Mouse (Mus musculus): ENCODE results near the gene Gm49395. TPM values are rescaled to one million over a fixed set of nuclear protein-coding genes. Genes with fewer than 3 reads are reported as not detected.

The Gm49395 gene
- polyA plus RNA-seq, 1 experiment from 2014 or later, result 2.8 TPM

DNA sequence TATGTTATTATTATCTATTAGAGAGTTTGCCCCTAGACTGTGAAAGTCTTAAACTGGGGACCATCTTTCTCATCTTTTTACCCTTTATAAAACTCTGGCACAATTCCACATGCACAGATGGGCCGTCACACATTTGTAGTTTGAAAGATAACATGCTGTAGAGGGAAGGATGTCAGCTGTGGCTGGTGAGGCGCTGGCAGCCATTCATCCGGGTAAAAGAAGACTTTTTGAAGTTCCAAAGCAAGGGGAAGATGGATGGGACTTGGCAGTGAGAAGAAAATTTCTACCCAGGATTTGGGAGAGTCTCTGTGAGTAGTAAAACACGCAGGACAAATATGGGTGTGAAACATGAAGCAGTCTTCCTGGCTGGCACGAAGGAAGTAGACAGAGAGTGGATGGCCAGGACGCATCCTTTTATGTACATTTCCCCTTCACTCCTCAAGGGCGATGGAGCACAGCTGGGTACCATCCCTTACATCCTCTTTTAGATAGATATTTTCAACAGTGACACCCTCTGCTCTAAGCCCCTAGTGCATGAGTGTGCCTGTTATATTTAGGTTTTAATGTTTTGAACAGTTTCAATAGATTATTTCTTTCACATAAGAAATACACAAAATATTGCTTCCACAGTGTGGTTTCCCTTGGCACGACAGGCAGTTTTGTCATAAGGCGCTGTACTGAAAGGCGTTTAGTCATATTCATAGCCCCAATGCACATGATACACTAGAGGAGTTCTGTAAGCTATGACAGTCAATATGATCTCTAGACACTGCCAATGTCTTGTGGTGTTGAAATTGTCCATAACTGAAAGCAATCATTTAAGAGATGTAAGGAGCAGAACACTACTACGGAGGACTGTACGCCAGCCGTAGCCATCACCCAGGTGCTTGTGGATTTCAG, 50.8 kb downstream of the Gm49395 start:
- ATAC-seq (ENCODE audit: low read depth), result no peak
- Histone ChIP-seq H3K27ac (ENCODE audit: low read length) (no peak overlapping the region), H3K36me3 (ENCODE audit: control insufficient read depth, insufficient read depth) (no peaks in the 10 kb centered on the region), H3K27me3 (ENCODE audit: control insufficient read depth, insufficient read depth, low read depth, low read length) (no peaks in the 10 kb centered on the region), H3K9ac (ENCODE audit: low read depth, low read length) (no peak overlapping the region), H3K4me2 (ENCODE audit: low read depth, low read length) (no peak overlapping the region), H3K4me1 (ENCODE audit: control insufficient read depth, low read depth, low read length) (no peaks in the 10 kb centered on the region), H3K9me3 (replicated peaks; ENCODE audit: control insufficient read depth, low read length) (no peaks in the 10 kb centered on the region), H3K4me3 (ENCODE audit: low read depth, low read length) (no peak overlapping the region)
- WGBS (ENCODE audit: insufficient replicate concordance), result 66% methylated on average over 13 of the region's 13 CpGs

DNA sequence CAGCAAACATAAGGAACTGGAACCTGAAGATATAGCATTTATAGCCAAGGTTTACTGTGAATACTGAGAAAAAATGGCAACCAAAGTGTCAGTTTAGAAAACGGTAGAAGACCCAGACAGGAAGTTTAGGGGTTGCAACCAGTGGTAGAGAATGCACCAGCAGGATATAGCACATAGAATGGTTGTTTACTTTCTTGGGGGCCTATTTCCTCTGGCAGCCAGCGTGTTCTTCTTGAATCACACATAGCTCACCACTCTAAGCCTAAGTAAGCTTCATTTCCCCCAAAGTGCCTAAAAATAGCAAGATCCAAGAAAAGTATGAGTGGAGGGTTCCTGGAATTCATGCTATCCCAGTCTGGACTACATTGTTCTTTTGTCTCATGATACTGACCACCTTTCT, 59.1 kb downstream of the Gm49395 start:
- Histone ChIP-seq H3K4me1 (ENCODE audit: control insufficient read depth, low read depth, low read length) (no peaks in the 10 kb centered on the region), H3K9me3 (replicated peaks; ENCODE audit: control insufficient read depth, low read length) (no peaks in the 10 kb centered on the region), H3K4me3 (ENCODE audit: low read depth, low read length) (no peak overlapping the region), H3K27ac (ENCODE audit: low read length) (no peak overlapping the region), H3K4me2 (ENCODE audit: low read depth, low read length) (no peak overlapping the region), H3K27me3 (ENCODE audit: control insufficient read depth, insufficient read depth, low read depth, low read length) (no peaks in the 10 kb centered on the region), H3K9ac (ENCODE audit: low read depth, low read length) (no peak overlapping the region), H3K36me3 (ENCODE audit: control insufficient read depth, insufficient read depth) (no peaks in the 10 kb centered on the region)
- WGBS (ENCODE audit: insufficient replicate concordance), result 14% methylated on average over 2 of the region's 2 CpGs
- ATAC-seq (ENCODE audit: low read depth), result no peak

DNA sequence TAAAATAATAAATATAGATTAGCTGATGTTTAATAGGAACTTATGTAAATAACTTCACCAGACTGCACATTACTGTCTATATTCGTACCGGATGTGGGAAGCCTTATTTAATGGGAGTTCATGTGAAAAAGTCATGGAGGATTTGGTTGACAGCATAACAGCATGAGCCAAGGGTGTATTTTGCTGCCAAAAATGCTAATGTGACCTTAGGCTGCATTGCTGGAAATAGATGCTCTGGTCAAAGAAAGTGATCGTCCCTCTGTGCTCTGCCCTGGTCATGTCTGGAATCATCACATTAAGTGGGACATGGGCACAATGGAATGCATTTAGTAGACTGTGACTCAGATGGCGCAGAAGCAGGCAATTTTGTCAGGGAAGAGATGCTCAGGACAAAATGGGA, 64.4 kb downstream of the Gm49395 start:
- H3K4me3 ChIP-seq (ENCODE audit: low read depth, low read length), result no peak overlapping the region
- no peak overlapping the region for H3K4me2 ChIP-seq (ENCODE audit: low read depth, low read length)
- no peaks in the 10 kb centered on the region for H3K9me3 ChIP-seq (replicated peaks; ENCODE audit: control insufficient read depth, low read length)
- 69% methylated on average over 4 of the region's 4 CpGs for WGBS (ENCODE audit: insufficient replicate concordance)
- H3K9ac ChIP-seq (ENCODE audit: low read depth, low read length), result no peak overlapping the region
- no peak overlapping the region for H3K27ac ChIP-seq (ENCODE audit: low read length)
- H3K4me1 ChIP-seq (ENCODE audit: control insufficient read depth, low read depth, low read length), result no peaks in the 10 kb centered on the region
- H3K27me3 ChIP-seq (ENCODE audit: control insufficient read depth, insufficient read depth, low read depth, low read length), result no peaks in the 10 kb centered on the region
- no peak for ATAC-seq (ENCODE audit: low read depth)
- no peaks in the 10 kb centered on the region for H3K36me3 ChIP-seq (ENCODE audit: control insufficient read depth, insufficient read depth)

DNA sequence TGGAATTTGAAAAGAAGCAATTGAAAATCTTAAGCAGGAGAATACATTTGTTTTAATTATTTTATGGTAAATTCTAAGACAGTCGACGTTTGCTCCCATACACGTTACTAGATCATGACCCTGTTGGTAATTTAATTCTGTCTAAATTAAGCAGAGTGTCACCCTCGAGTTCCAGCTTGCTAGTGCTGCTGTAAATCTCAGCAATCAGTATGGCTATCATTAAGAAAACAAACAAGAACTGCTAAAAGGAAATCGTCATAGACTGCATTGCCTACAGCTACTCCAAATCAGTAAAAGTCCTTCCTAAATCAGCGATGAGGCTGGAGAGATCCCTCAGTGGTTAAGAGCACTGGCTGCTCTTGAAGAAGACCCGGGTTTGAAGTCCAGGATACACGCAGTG, 66.3 kb downstream of the Gm49395 start:
- Histone ChIP-seq H3K27me3 (ENCODE audit: control insufficient read depth, insufficient read depth, low read depth, low read length) (no peaks in the 10 kb centered on the region), H3K27ac (ENCODE audit: low read length) (no peak overlapping the region), H3K4me3 (ENCODE audit: low read depth, low read length) (no peak overlapping the region), H3K4me2 (ENCODE audit: low read depth, low read length) (no peak overlapping the region), H3K36me3 (ENCODE audit: control insufficient read depth, insufficient read depth) (no peaks in the 10 kb centered on the region), H3K9me3 (replicated peaks; ENCODE audit: control insufficient read depth, low read length) (no peaks in the 10 kb centered on the region), H3K9ac (ENCODE audit: low read depth, low read length) (no peak overlapping the region), H3K4me1 (ENCODE audit: control insufficient read depth, low read depth, low read length) (no peaks in the 10 kb centered on the region)
- ATAC-seq (ENCODE audit: low read depth), result no peak
- 35% methylated on average over 8 of the region's 8 CpGs for WGBS (ENCODE audit: insufficient replicate concordance)

DNA sequence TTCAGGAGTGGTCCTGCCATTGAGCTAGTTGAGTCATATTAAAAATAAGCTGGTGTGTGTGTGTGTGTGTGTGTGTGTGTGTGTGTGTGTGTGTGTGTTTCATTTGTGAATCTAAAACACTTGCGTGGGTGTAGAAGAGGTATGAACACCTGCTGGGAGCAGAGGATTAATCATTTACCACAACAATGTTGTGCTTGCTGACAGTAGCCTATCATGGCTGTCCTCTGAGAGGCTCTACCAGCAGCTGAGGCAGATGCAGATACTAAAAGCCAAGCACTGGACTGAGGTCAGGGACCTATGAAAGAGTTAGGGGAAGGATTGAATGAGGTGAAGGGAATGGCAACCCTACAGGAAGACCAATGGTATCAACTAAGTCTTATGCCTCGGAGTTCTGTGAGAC, 68.6 kb downstream of the Gm49395 start:
- no peak overlapping the region for H3K4me3 ChIP-seq (ENCODE audit: low read depth, low read length)
- H3K27ac ChIP-seq (ENCODE audit: low read length), result no peak overlapping the region
- WGBS (ENCODE audit: insufficient replicate concordance), result 63% methylated on average over 2 of the region's 2 CpGs
- H3K27me3 ChIP-seq (ENCODE audit: control insufficient read depth, insufficient read depth, low read depth, low read length), result no peaks in the 10 kb centered on the region
- H3K4me2 ChIP-seq (ENCODE audit: low read depth, low read length), result no peak overlapping the region
- no peak overlapping the region for H3K9ac ChIP-seq (ENCODE audit: low read depth, low read length)
- H3K4me1 ChIP-seq (ENCODE audit: control insufficient read depth, low read depth, low read length), result no peaks in the 10 kb centered on the region
- no peaks in the 10 kb centered on the region for H3K9me3 ChIP-seq (replicated peaks; ENCODE audit: control insufficient read depth, low read length)
- ATAC-seq (ENCODE audit: low read depth), result peak; percentile 71
- H3K36me3 ChIP-seq (ENCODE audit: control insufficient read depth, insufficient read depth), result no peaks in the 10 kb centered on the region

DNA sequence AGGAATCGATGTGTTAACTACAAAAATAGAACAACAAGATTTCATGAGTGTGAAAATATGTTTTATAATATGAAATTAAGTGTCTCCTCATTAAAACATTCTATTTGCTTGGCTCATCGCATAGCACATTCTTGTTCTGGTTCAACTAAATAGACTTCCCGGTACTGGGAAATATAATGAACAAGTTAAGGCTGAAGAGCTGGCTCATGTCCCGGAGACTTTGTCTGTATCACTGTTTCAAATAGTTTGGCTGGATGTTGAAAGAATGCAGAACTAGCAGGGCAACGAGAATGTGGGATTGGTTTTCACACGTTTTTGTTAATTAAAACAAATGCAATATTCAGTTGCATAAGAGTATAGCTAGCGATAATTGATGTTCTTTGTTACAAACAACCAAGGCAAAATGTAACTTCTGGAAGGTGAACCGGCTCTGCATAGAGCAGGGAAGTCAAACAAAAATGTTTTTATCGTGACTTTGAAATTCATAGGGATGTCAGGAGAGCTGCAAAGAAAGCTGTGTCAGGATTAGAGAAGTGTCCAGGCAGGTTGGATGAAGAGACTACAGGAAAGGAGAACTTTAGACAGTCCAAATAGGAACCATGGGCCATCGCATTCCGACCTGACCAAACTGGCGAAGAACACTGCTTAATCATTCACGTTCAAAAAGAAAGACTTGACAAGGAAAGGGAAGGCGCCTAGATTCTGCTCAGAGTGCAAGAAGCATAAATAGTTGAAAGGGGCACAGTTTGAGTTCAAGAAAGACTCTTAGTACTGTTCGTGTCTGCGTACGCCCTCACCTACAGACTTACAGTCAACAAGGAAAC, 70.3 kb downstream of the Gm49395 start:
- Histone ChIP-seq H3K9me3 (replicated peaks; ENCODE audit: control insufficient read depth, low read length) (no peaks in the 10 kb centered on the region), H3K9ac (ENCODE audit: low read depth, low read length) (no peak overlapping the region), H3K4me2 (ENCODE audit: low read depth, low read length) (no peak overlapping the region), H3K4me1 (ENCODE audit: control insufficient read depth, low read depth, low read length) (no peaks in the 10 kb centered on the region), H3K27ac (ENCODE audit: low read length) (no peak overlapping the region), H3K4me3 (ENCODE audit: low read depth, low read length) (no peak overlapping the region), H3K27me3 (ENCODE audit: control insufficient read depth, insufficient read depth, low read depth, low read length) (no peaks in the 10 kb centered on the region), H3K36me3 (ENCODE audit: control insufficient read depth, insufficient read depth) (no peaks in the 10 kb centered on the region)
- WGBS (ENCODE audit: insufficient replicate concordance), result 65% methylated on average over 17 of the region's 17 CpGs
- no peak for ATAC-seq (ENCODE audit: low read depth)

DNA sequence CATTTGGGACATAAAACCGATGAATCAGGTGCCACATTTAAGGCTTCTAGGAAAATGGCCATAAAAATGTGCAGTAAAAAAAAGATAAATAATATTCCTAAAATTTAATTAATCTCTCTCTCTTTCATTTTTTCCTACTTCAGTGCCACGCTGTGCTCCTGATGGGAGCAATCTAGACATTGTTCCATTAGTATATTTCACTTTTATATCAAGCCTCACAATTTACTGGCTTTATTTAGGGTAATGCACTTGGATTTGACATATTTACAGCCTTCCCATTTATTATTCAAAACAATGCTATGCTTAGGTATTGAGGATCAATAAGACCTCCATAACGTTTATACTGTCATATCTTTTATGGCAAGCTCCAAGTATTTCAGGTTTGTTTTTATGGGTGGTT, 76.3 kb downstream of the Gm49395 start:
- 59% methylated on average over 3 of the region's 3 CpGs for WGBS (ENCODE audit: insufficient replicate concordance)
- H3K4me2 ChIP-seq (ENCODE audit: low read depth, low read length), result no peak overlapping the region
- no peaks in the 10 kb centered on the region for H3K27me3 ChIP-seq (ENCODE audit: control insufficient read depth, insufficient read depth, low read depth, low read length)
- H3K9me3 ChIP-seq (replicated peaks; ENCODE audit: control insufficient read depth, low read length), result no peaks in the 10 kb centered on the region
- H3K4me1 ChIP-seq (ENCODE audit: control insufficient read depth, low read depth, low read length), result no peaks in the 10 kb centered on the region
- no peak overlapping the region for H3K27ac ChIP-seq (ENCODE audit: low read length)
- no peak for ATAC-seq (ENCODE audit: low read depth)
- H3K36me3 ChIP-seq (ENCODE audit: control insufficient read depth, insufficient read depth), result no peaks in the 10 kb centered on the region
- no peak overlapping the region for H3K4me3 ChIP-seq (ENCODE audit: low read depth, low read length)
- no peak overlapping the region for H3K9ac ChIP-seq (ENCODE audit: low read depth, low read length)

DNA sequence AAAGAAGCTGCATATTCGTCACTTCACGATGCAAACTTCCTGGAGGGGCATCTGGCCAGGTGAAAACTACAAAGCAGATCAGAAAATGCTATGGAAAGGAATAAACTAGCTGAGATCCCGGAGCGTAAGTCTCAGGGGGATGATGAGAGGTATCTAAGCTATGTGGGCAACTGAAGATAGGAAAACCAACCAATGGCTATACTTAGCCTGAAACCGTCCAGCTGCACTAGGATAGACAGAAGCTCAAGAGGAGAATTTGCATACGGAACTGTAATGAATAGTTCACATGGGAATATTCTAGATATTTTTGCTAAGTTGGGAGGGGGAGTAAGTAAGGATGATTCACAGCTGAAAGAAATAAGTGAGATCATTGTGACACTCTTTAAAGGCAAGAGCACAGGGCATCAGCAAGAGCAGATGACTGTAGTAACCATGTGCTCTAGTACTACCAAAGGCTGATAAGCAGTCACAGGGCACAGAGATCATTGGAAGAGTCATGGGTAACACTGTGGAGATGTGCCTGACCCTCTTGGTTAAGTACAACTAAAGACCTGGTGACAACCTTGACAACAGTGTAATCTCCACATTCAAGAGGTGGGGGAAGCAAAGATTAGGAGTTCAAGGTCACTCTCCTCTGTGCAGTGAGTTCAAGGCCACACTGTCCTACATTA, 79.5 kb downstream of the Gm49395 start:
- no peak for ATAC-seq (ENCODE audit: low read depth)
- H3K4me1 ChIP-seq (ENCODE audit: control insufficient read depth, low read depth, low read length), result no peaks in the 10 kb centered on the region
- no peaks in the 10 kb centered on the region for H3K36me3 ChIP-seq (ENCODE audit: control insufficient read depth, insufficient read depth)
- H3K9me3 ChIP-seq (replicated peaks; ENCODE audit: control insufficient read depth, low read length), result no peaks in the 10 kb centered on the region
- H3K27ac ChIP-seq (ENCODE audit: low read length), result no peak overlapping the region
- no peaks in the 10 kb centered on the region for H3K27me3 ChIP-seq (ENCODE audit: control insufficient read depth, insufficient read depth, low read depth, low read length)
- H3K4me2 ChIP-seq (ENCODE audit: low read depth, low read length), result no peak overlapping the region
- WGBS (ENCODE audit: insufficient replicate concordance), result 72% methylated on average over 6 of the region's 6 CpGs
- H3K9ac ChIP-seq (ENCODE audit: low read depth, low read length), result no peak overlapping the region
- no peak overlapping the region for H3K4me3 ChIP-seq (ENCODE audit: low read depth, low read length)

Measured in liver, embryonic 16.5 days (tissue).